Mouse (Mus musculus) E14TG2a.4 (cell line): ENCODE data around the gene Slc24a4.

Experiments used
- CTCF ChIP-seq: conservative IDR thresholded peaks from 2 replicates; pipeline ENCODE4 v1.5.1; 2014; ENCODE audit warnings: low read length
- NANOG ChIP-seq: IDR thresholded peaks from 2 replicates; pipeline ENCODE4 v1.6.1; 2014; ENCODE audit warnings: borderline replicate concordance, low read length, mixed read lengths
- POU5F1 ChIP-seq: IDR thresholded peaks from 2 replicates; pipeline ENCODE4 v1.6.1; 2014; ENCODE audit warnings: low read length, borderline replicate concordance

DNA sequence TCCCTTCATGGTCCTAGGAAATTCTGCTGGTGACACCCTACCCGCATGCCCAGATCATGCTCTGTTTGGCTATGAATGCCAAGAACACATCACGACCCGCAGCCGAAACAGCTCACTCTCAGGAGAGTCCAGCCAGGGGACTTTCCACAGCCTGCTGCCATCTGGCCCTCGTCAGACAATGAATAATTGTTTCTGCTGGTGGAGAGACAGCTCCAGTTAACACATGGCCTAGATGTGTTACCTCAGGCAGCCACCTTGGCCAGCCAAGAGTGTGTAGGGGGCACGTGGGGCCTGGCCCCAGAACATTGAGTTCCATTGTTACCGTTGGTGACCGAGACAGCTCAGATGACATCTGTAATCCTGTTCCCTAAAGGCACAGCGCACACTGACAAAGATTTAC lies 74.4 kb downstream of the Slc24a4 start:
- TF ChIP-seq CTCF (no peak), POU5F1 (no peak), NANOG (no peak)
